Mouse (Mus musculus) hindbrain, embryonic 15.5 days (tissue): ENCODE measurements around the gene Lonp1. TPM values are rescaled to one million over a fixed set of nuclear protein-coding genes. Genes with fewer than 3 reads are reported as not detected.
"Not testable (repeated sequence)": the region's sequence is repeated elsewhere in the genome, so short reads cannot be mapped to it uniquely, and the experiment has no call there.

Experiments
- ATAC-seq: fragments of 200-750 bp; cut with Nextera tagmentation; 2 replicates; pipeline ENCODE4 v1.8.0; 2017; ENCODE audit warnings: low read depth, moderate number of reproducible peaks, moderate TSS enrichment; ENCODE audit not compliant: low FRiP score
- H3K27ac ChIP-seq: fragments of 300-500 bp; sonication (generic); replicated peaks from 2 replicates; pipeline ENCODE4 v1.5.1; 2015; ENCODE audit warnings: mild to moderate bottlenecking, inconsistent platforms
- H3K27me3 ChIP-seq: fragments of 300-500 bp; sonication (generic); 2 replicates; pipeline ENCODE4 v1.6.1; 2015; ENCODE audit warnings: control low read depth, inconsistent platforms
- H3K36me3 ChIP-seq: fragments of 300-500 bp; sonication (generic); 2 replicates; pipeline ENCODE4 v1.6.1; 2015; ENCODE audit warnings: control low read depth, inconsistent platforms
- H3K4me1 ChIP-seq: fragments of 300-500 bp; sonication (generic); replicated peaks from 2 replicates; pipeline ENCODE4 v1.6.1; 2015; ENCODE audit warnings: control low read depth, inconsistent platforms
- H3K4me2 ChIP-seq: fragments of 300-500 bp; sonication (generic); 2 replicates; pipeline ENCODE4 v1.6.1; 2015; ENCODE audit warnings: moderate library complexity, mild to moderate bottlenecking, inconsistent platforms
- H3K4me3 ChIP-seq: fragments of 300-500 bp; sonication (generic); 2 replicates; pipeline ENCODE4 v1.5.1; 2015; ENCODE audit warnings: mild to moderate bottlenecking, inconsistent platforms
- H3K9ac ChIP-seq: fragments of 300-500 bp; sonication (generic); 2 replicates; pipeline ENCODE4 v1.6.1; 2015; ENCODE audit warnings: inconsistent platforms
- H3K9me3 ChIP-seq: fragments of 300-500 bp; sonication (generic); 2 replicates; pipeline ENCODE4 v1.6.1; 2016; ENCODE audit warnings: control low read depth, inconsistent platforms
- WGBS: fragments of 180-500 bp; shearing (Covaris S2); methylation state at CpG from one replicate; pipeline ENCODE4 v1.1.7; 2015; 5-methylcytosine and 5-hydroxymethylcytosine counted together
- polyA plus RNA-seq: library from polyadenylated mRNA; unstranded; fragments of >200 nt; fragmentation: Nextera tagmentation; extraction: Ambion mirVana; gene quantifications from 2 replicates; pipeline ENCODE4 v1.2.1, GENCODE M21; 2015

Lonp1 gene
- polyA plus RNA-seq, 1 experiment from 2014 or later = 49.2 TPM

GRCm38 (mm10) chr17:56654771-56655170 lies 28.1 kb upstream of the Lonp1 start:
- Histone ChIP-seq H3K4me2 (no peak overlapping the region), H3K9me3 (no peaks in the 10 kb centered on the region), H3K4me3 (no peak overlapping the region), H3K4me1 (no peaks in the 10 kb centered on the region), H3K27me3 (no peaks in the 10 kb centered on the region), H3K36me3 (no peaks in the 10 kb centered on the region), H3K27ac (no peak overlapping the region), H3K9ac (no peak overlapping the region)
- no peak for ATAC-seq
- 73% methylated on average over 2 of the region's 2 CpGs for WGBS

GRCm38 (mm10) chr17:56651801-56652200 lies 25.1 kb upstream of the Lonp1 start:
- Histone ChIP-seq H3K4me2 (no peak overlapping the region), H3K4me3 (no peak overlapping the region), H3K4me1 (no peaks in the 10 kb centered on the region), H3K27ac (no peak overlapping the region), H3K27me3 (no peaks in the 10 kb centered on the region), H3K36me3 (no peaks in the 10 kb centered on the region), H3K9ac (no peak overlapping the region), H3K9me3 (no peaks in the 10 kb centered on the region)
- WGBS = 38% methylated on average over 10 of the region's 10 CpGs
- ATAC-seq = no peak

DNA sequence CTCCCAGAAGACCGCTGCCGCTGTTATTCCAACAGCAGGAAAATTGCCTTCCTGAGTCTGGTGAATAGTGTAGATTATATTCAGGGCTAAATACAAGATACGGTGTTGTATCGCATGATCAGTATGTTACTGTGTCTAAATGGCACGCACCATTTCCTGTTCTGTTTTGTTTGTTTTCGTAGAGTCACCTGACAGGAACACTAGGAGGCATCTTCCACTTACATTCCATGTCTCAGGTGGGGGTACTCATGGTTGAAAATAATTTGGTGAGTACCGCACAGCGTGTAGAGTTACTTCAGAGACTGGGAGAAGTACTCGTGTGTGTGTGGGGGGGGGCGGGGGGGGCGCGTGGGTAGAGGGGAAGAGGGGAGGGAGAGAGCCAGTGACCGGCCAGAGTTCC lies 20.9 kb upstream of the Lonp1 start:
- WGBS = 77% methylated on average over 10 of the region's 13 CpGs
- no peak for ATAC-seq
- H3K9me3 ChIP-seq = no peaks in the 10 kb centered on the region

GRCm38 (mm10) chr17:56643237-56643636 lies 16.6 kb upstream of the Lonp1 start:
- no peaks in the 10 kb centered on the region for H3K27me3 ChIP-seq
- no peaks in the 10 kb centered on the region for H3K4me1 ChIP-seq
- no peak overlapping the region for H3K9ac ChIP-seq
- no peaks in the 10 kb centered on the region for H3K9me3 ChIP-seq
- H3K27ac ChIP-seq = no peak overlapping the region
- H3K4me2 ChIP-seq = no peak overlapping the region
- no peak for ATAC-seq
- 82% methylated on average over 4 of the region's 4 CpGs for WGBS
- no peaks in the 10 kb centered on the region for H3K36me3 ChIP-seq
- no peak overlapping the region for H3K4me3 ChIP-seq

More for the DNA sequence above, 20.9 kb upstream of the Lonp1 start:
- no peak overlapping the region for H3K9ac ChIP-seq
- no peaks in the 10 kb centered on the region for H3K27me3 ChIP-seq
- no peak overlapping the region for H3K4me3 ChIP-seq
- H3K36me3 ChIP-seq = no peaks in the 10 kb centered on the region
- H3K4me1 ChIP-seq = no peaks in the 10 kb centered on the region
- no peak overlapping the region for H3K4me2 ChIP-seq
- no peak overlapping the region for H3K27ac ChIP-seq

DNA sequence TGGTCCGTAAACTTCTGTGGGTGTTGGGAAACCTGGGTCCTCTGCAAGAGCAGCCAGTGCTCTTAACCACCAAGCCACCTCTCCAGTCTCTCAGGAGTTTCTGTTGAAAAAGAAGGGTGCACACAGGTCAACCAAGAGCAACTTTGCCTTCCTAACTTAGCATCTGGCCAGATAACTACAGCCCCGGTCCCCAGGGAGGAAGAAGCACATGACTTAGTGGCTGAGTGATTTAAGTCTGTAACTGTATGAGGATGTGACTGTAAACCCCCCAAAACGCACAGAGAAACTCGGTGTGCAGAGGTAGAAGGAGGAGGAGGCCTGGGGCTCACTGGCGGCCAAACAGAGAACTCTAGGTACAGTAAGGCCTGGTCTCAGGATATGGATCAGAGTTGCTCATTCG lies 7.3 kb upstream of the Lonp1 start:
- no peaks in the 10 kb centered on the region for H3K4me1 ChIP-seq
- no peak overlapping the region for H3K4me2 ChIP-seq
- no peaks in the 10 kb centered on the region for H3K36me3 ChIP-seq
- no peaks in the 10 kb centered on the region for H3K9me3 ChIP-seq
- WGBS = 87% methylated on average over 6 of the region's 6 CpGs
- H3K27me3 ChIP-seq = no peaks in the 10 kb centered on the region
- H3K9ac ChIP-seq = no peak overlapping the region
- H3K4me3 ChIP-seq = no peak overlapping the region
- ATAC-seq = no peak
- no peak overlapping the region for H3K27ac ChIP-seq

- Histone ChIP-seq H3K4me2 (no peak overlapping the region), H3K27ac (no peak overlapping the region), H3K4me3 (no peak overlapping the region), H3K9me3 (no peaks in the 10 kb centered on the region), H3K36me3 (no peaks in the 10 kb centered on the region), H3K4me1 (peaks cover 15% of the 10 kb centered on the region), H3K27me3 (no peaks in the 10 kb centered on the region), H3K9ac (no peak overlapping the region)
- 55% methylated on average over 4 of the region's 4 CpGs for WGBS
- no peak for ATAC-seq
These were observed 5.1 kb upstream of the Lonp1 start for GRCm38 (mm10) chr17:56631807-56632206.

DNA sequence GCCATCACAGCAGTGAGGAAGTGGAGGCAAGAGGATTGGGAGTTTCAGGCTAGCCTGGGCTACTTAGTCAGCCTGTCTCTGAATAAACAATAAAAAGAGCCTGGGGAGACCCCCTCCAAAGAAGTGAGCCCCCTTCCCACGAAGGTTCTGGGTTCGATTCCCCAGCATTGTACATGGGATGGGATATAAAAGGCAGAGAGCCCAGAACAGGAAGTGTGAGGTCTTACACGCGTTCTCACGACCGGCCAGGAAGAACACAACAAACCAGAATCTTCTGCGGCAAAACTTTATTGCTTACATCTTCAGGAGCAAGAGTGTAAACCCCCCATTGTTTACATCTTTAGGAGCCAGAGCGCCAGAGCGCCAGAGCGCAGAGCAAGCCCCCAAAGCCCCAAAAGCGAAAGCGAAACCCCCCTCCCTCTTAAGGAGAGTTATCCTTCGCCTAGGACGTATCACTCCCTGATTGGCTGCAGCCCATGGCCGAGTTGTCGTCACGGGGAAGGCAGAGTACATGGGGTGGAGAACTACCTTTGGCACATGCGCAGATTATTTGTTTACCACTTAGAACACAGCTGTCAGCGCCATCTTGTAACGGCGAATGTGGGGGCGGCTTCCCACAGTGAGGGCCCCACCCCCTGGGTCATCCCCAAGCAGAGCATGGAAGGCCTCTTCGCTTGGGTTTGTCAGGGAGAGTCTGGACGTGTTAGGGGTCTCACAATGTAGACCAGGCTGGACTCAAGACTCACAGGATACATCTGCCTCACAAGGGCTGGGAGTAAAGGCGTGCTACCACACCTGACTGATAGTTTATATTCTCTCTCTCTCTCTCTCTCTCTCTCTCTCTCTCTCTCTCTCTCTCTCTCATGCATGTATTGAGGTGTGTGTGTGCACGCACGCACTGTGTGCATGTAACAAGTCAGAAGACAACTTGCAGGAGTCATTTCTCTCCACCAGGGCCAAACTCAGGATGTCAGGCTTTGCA lies 3.4 kb upstream of the Lonp1 start:
- not testable (repeated sequence) for H3K4me3 ChIP-seq, H3K36me3 ChIP-seq, H3K4me2 ChIP-seq, H3K27me3 ChIP-seq, ATAC-seq, H3K9ac ChIP-seq, H3K9me3 ChIP-seq, H3K27ac ChIP-seq
- 85% methylated on average over 27 of the region's 27 CpGs for WGBS
- peaks cover 28% of the 10 kb centered on the region for H3K4me1 ChIP-seq

DNA sequence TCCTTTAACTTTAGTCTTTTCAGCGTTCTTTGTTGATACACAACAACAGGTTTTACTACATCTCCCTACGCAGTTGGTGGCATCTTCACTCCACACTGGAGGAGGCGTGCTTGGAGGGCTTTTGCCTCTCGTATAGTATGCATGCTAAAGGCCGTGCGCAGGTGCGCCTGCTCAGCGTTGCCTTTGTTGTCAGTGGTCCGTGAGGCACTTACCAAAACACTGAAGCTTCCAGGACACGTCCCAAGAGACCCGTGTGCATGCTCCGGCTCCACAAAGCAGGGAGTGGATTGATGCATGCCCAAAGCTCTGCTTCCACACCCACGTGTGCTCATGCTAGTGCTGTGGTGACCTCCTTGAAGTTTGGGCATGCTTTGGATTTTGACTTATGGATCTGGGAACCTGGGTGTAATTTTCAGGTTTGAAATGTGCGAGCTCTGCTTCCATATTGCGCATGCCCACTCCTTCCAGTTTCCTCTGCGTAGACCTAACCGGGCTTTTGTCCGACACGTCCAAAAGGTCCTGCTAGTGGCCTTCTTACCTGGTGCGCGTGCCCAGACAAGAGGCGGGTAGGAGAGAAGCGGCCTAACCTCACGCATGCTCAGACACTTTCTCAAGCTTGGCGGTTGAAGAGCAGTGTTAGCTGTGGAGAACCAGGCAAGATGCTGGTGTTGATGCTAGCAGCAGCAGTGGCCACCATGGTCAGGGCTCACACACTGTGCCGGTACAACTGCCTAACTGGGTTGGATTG lies 1.0 kb upstream of the Lonp1 start, which contains the start of gene Catsperd:
Catsperd (plus strand) TSS at position 614 of the 748 bp plus-strand sequence.
- Histone ChIP-seq H3K27ac (peak within 1 kb of the TSS; percentile 84), H3K36me3 (peaks cover 9% of the 10 kb centered on the region; the same call in 1 of the 2 replicates), H3K4me3 (peak within 1 kb of the TSS; percentile 89), H3K27me3 (no peaks in the 10 kb centered on the region), H3K9me3 (no peaks in the 10 kb centered on the region), H3K9ac (peak within 1 kb of the TSS; percentile 34), H3K4me1 (peaks cover 33% of the 10 kb centered on the region), H3K4me2 (peak within 1 kb of the TSS; percentile 87)
- 9% methylated on average over 26 of the region's 26 CpGs for WGBS
- ATAC-seq = peak; percentile 56

- Histone ChIP-seq H3K4me3 (peak overlapping the region; percentile 89), H3K27me3 (no peaks in the 10 kb centered on the region), H3K4me1 (peaks cover 33% of the 10 kb centered on the region), H3K9me3 (no peaks in the 10 kb centered on the region), H3K27ac (peak overlapping the region; percentile 84), H3K4me2 (peak overlapping the region; percentile 87), H3K9ac (peak overlapping the region; percentile 78), H3K36me3 (peaks cover 22% of the 10 kb centered on the region)
- no peak for ATAC-seq
- WGBS = 1% methylated on average over 32 of the region's 32 CpGs
These were observed 427 bp downstream of the Lonp1 start for GRCm38 (mm10) chr17:56626260-56626659.

DNA sequence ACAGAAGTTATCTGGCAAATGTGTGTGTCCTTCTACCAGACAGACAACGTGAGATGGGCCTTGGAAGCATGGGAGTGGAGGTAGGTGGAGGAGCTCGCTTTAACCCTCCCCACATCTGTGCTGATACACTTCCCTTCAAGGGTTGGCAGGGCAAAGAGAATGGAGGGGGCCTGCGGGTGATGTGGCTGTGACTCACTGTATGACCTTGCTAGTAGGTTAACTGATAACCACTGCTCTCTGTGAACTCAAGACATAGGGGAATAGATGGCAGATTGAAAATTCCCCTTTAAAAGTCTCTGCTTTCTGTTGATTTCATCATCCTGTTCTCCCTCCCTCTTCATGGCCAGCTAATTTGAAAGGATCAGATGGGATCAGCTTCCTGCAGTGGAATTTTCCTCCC lies 1.2 kb downstream of the Lonp1 start:
- no peak overlapping the region for H3K27ac ChIP-seq
- no peak overlapping the region for H3K9ac ChIP-seq
- no peak for ATAC-seq
- no peaks in the 10 kb centered on the region for H3K27me3 ChIP-seq
- WGBS = 91% methylated on average over 3 of the region's 3 CpGs
- H3K4me3 ChIP-seq = peak overlapping the region; percentile 89
- H3K36me3 ChIP-seq = peaks cover 28% of the 10 kb centered on the region
- H3K9me3 ChIP-seq = no peaks in the 10 kb centered on the region
- H3K4me1 ChIP-seq = peaks cover 33% of the 10 kb centered on the region
- H3K4me2 ChIP-seq = peak overlapping the region; percentile 87

DNA sequence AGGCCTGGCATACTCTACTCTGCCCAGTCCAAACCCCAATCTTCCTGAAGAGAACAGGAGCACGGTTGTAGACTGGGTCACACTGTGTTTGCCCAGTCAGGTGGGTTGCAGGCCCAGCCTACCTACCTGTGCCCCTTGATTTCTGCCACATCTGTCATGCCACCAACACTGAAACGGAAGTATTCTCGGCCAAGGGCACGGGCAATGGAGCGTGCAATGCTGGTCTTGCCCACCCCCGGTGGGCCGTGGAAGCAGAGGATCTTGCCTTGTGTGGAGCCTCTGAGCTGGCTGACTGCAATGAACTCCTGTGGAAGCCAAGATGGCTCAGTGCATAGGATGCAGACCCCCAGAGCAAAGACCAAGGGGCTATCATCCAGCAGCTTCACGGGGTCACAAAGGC lies 9.1 kb downstream of the Lonp1 start:
- Histone ChIP-seq H3K27ac (no peak overlapping the region), H3K4me1 (peaks cover 24% of the 10 kb centered on the region), H3K9me3 (no peaks in the 10 kb centered on the region), H3K9ac (no peak overlapping the region), H3K36me3 (peaks cover 59% of the 10 kb centered on the region), H3K4me3 (no peak overlapping the region), H3K4me2 (no peak overlapping the region), H3K27me3 (no peaks in the 10 kb centered on the region)
- WGBS = 94% methylated on average over 8 of the region's 8 CpGs
- no peak for ATAC-seq

DNA sequence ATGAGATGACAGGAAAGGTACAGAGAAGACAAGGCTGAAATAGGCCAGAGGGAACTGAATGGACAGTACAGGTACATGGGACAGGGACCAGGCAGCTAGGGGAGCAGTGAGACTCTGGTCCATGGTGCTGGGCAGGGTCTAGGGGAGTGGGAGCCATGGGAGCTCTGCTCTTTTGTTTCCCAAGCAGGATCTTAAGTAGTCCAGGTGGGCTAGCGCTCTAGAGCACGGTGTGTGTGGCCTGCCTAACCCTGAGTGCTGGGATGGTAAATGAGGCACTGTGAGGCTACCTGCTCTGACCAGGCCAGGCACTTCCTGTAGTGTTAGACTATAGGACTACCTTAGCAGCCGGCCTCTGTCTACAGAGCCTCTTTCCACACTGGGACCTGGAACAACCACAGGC lies 10.0 kb downstream of the Lonp1 start:
- ATAC-seq = no peak
- H3K27me3 ChIP-seq = no peaks in the 10 kb centered on the region
- no peak overlapping the region for H3K4me2 ChIP-seq
- H3K9ac ChIP-seq = no peak overlapping the region
- peaks cover 24% of the 10 kb centered on the region for H3K4me1 ChIP-seq
- no peak overlapping the region for H3K4me3 ChIP-seq
- 74% methylated on average over 3 of the region's 3 CpGs for WGBS
- H3K27ac ChIP-seq = no peak overlapping the region
- no peaks in the 10 kb centered on the region for H3K9me3 ChIP-seq
- peaks cover 50% of the 10 kb centered on the region for H3K36me3 ChIP-seq
